Mouse (Mus musculus) spleen, postnatal 36 days (tissue): ENCODE results near the gene Pafah1b1.

Experiments
- DNase-seq, 2 experiments: peaks; one replicate each; pipeline ENCODE4 v3.0.0; 2022; ENCODE audit warnings: low spot score in 2 of 2, mixed read lengths in 1 of 2

Pafah1b1 gene

GRCm38 (mm10) chr11:74661641-74662040, 62.8 kb downstream of the Pafah1b1 start:
- no peak for DNase-seq

GRCm38 (mm10) chr11:74660336-74660735, 64.1 kb downstream of the Pafah1b1 start:
- DNase-seq, result no peak

- no peak for DNase-seq
These were observed 68.5 kb downstream of the Pafah1b1 start for GRCm38 (mm10) chr11:74655941-74656340.

- DNase-seq, result no peak
These were observed 71.1 kb downstream of the Pafah1b1 start for GRCm38 (mm10) chr11:74653385-74653784.

GRCm38 (mm10) chr11:74652791-74653191, 71.7 kb downstream of the Pafah1b1 start:
- DNase-seq, result no peak

GRCm38 (mm10) chr11:74650576-74651100, 73.8 kb downstream of the Pafah1b1 start:
- DNase-seq, result no peak

GRCm38 (mm10) chr11:74649647-74650551, 74.6 kb downstream of the Pafah1b1 start:
- DNase-seq, result peak; percentile 15 to 28

- peak; percentile 98 for DNase-seq
These were observed 75.3 kb downstream of the Pafah1b1 start, which contains the start of gene Cluh for GRCm38 (mm10) chr11:74649095-74649646. Gene Cluh (plus strand): TSS chr11:74649495.

GRCm38 (mm10) chr11:74648676-74649075, 75.8 kb downstream of the Pafah1b1 start:
- no peak for DNase-seq

- DNase-seq, result no peak
These were observed 76.5 kb downstream of the Pafah1b1 start for GRCm38 (mm10) chr11:74647966-74648365.

- DNase-seq, result no peak
These were observed 84.8 kb downstream of the Pafah1b1 start for GRCm38 (mm10) chr11:74639628-74640027.

- no peak for DNase-seq
These were observed 85.6 kb downstream of the Pafah1b1 start for GRCm38 (mm10) chr11:74638791-74639411.

GRCm38 (mm10) chr11:74637971-74638790, 86.3 kb downstream of the Pafah1b1 start:
- peak; percentile 37 to 53 for DNase-seq

- DNase-seq, result no peak
These were observed 87.0 kb downstream of the Pafah1b1 start for GRCm38 (mm10) chr11:74637486-74637885.

- DNase-seq, result peak; percentile 43 to 57
These were observed 89.8 kb downstream of the Pafah1b1 start for GRCm38 (mm10) chr11:74634490-74635275.

GRCm38 (mm10) chr11:74631880-74632789, 92.3 kb downstream of the Pafah1b1 start:
- DNase-seq, result no peak

- DNase-seq, result no peak
These were observed 97.0 kb downstream of the Pafah1b1 start for GRCm38 (mm10) chr11:74627481-74627880.

GRCm38 (mm10) chr11:74625333-74625732, 99.1 kb downstream of the Pafah1b1 start:
- no peak for DNase-seq
